In genomic region chr10:75762413-75762812, GRCm38 (mm10) we compare ENCODE assay signal across 12 mouse cellular contexts. TPM values are rescaled to one million over a fixed set of nuclear protein-coding genes. Genes with fewer than 3 reads are reported as not detected.
DNase-seq lines count a peak whose midpoint lies in the region; ATAC-seq and TF ChIP-seq lines count a peak whose summit lies in the region.
"Had no signal": no experiment of that assay in that cellular context is flagged by ENCODE, and none has a peak within 500 bp of the region (broad histone marks: within the 10 kb centered on the region; RNA-seq: fewer than 3 reads in every experiment).

No protein-coding gene starts in this region.

- in situ Hi-C loops in CH12.LX (cut with MboI; ENCODE audit: low pct_ligation_motif_present, low pct_unique_long_range_greater_than_20kb, low sequenced_read_pairs), result no loop called here

- H3K27me3 ChIP-seq in heart, embryonic 11.5 days (ENCODE audit: control insufficient read depth, insufficient read depth, low read length), result no peaks in the 10 kb centered on the region
- no peaks in the 10 kb centered on the region for H3K27me3 ChIP-seq in CH12.LX (replicated peaks)
- H3K27me3 ChIP-seq in erythroblast, embryonic 14.5 days (ENCODE audit: control insufficient read depth), result no peaks in the 10 kb centered on the region

- no peak for TF ChIP-seq POLR2A in CH12.LX (IDR thresholded peaks at IDR 0.05; ENCODE audit: low read depth, low read length)

- no peak for DNase-seq in heart, postnatal 10 days
- DNase-seq in CH12.LX (ENCODE audit: extremely low read depth), result no peak
- DNase-seq in urinary bladder, postnatal 36 days (ENCODE audit: low spot score in 2 of 2), result no peak
- no peak for DNase-seq in testis, postnatal 10 days (ENCODE audit: low spot score)
- DNase-seq in right cerebral cortex, postnatal 25 days, result no peak
- DNase-seq: kidney, postnatal 4 days; left cerebral cortex, postnatal 4 days had no signal

- no peak for ATAC-seq in heart, embryonic 11.5 days (replicated peaks; ENCODE audit: insufficient number of reproducible peaks, low FRiP score, low TSS enrichment)
- peak; percentile 35 for ATAC-seq in megakaryocyte progenitor cell, adult 5-6 weeks (replicated peaks; ENCODE audit: poor library complexity)

- intact Hi-C loops in heart, postnatal 10 days (cut with DNase I), result loop anchor here (5.0 kb wide), 1 partner anchor 75 kb away; the partner anchor contains the start of gene Gstt2

- H3K79me2 ChIP-seq in CH12.LX (replicated peaks; ENCODE audit: control insufficient read depth, extremely low read depth, insufficient read depth, poor library complexity, severe bottlenecking), result peaks cover 46% of the 10 kb centered on the region

- H3K27ac ChIP-seq in heart, embryonic 11.5 days (ENCODE audit: low read depth, low read length), result no peak overlapping the region
- H3K27ac ChIP-seq in CH12.LX (ENCODE audit: insufficient read depth, low read depth), result no peak overlapping the region

- no peak for TF ChIP-seq CTCF in CH12.LX (conservative IDR thresholded peaks at IDR 0.05 in 1 of 2, IDR thresholded peaks at IDR 0.05 in 1 of 2; ENCODE audit: low read depth in 2 of 2, low read length in 2 of 2)

- H3K4me1 ChIP-seq in heart, embryonic 11.5 days (ENCODE audit: control insufficient read depth, insufficient read depth, low read length), result peaks cover 5% of the 10 kb centered on the region; the same call in 1 of the 2 replicates
- peaks cover 8 to 16% of the 10 kb centered on the region in 2 experiments for H3K4me1 ChIP-seq in CH12.LX (ENCODE audit: control insufficient read depth in 1 of 2, insufficient read depth in 2 of 2)
- H3K4me1 ChIP-seq in erythroblast, embryonic 14.5 days (ENCODE audit: control insufficient read depth), result peaks cover 51% of the 10 kb centered on the region

- 82% methylated on average over 3 of the region's 3 CpGs for WGBS in heart, embryonic 11.5 days (ENCODE audit: insufficient replicate concordance)

- H3K9ac ChIP-seq in heart, embryonic 11.5 days (ENCODE audit: low read depth, low read length), result no peak overlapping the region
- no peak overlapping the region for H3K9ac ChIP-seq in CH12.LX (ENCODE audit: insufficient read depth, low read depth)

- H3K4me3 ChIP-seq in heart, embryonic 11.5 days (ENCODE audit: low read depth, low read length), result peak overlapping the region; percentile 12; the same call in 1 of the 2 replicates
- H3K4me3 ChIP-seq in CH12.LX (replicated peaks in 1 of 3; ENCODE audit: low read depth in 2 of 3, low read length in 2 of 3, poor library complexity in 1 of 3), result peak overlapping the region in 1 of 3 experiments; percentile 15
- H3K4me3 ChIP-seq in erythroblast, embryonic 14.5 days (replicated peaks), result peak overlapping the region; percentile 99

- no peaks in the 10 kb centered on the region for H3K9me3 ChIP-seq in heart, embryonic 11.5 days (replicated peaks; ENCODE audit: control insufficient read depth, low read length)
- H3K9me3 ChIP-seq in CH12.LX (replicated peaks; ENCODE audit: low read length), result peaks cover 8% of the 10 kb centered on the region
- H3K9me3 ChIP-seq in erythroblast, embryonic 14.5 days (ENCODE audit: control insufficient read depth, low read length), result peaks cover 8% of the 10 kb centered on the region

- TF ChIP-seq EP300 in CH12.LX (IDR thresholded peaks at IDR 0.05; ENCODE audit: low read length), result no peak

- peak overlapping the region; percentile 46 for H3K4me2 ChIP-seq in heart, embryonic 11.5 days
- peak overlapping the region; percentile 64 for H3K4me2 ChIP-seq in CH12.LX (ENCODE audit: insufficient read depth, low read depth, poor library complexity, severe bottlenecking)

- TF ChIP-seq RAD21 in CH12.LX (IDR thresholded peaks at IDR 0.05; ENCODE audit: low read depth, low read length), result no peak

- dilution Hi-C loops in CH12.LX (cut with MboI; ENCODE audit: extremely low pct_ligation_motif_present, extremely low pct_unique_long_range_greater_than_20kb, low sequenced_read_pairs), result no loop called here

- H3K36me3 ChIP-seq in heart, embryonic 11.5 days (ENCODE audit: control insufficient read depth, insufficient read depth, low read length), result peaks cover 11% of the 10 kb centered on the region; the same call in 1 of the 2 replicates
- H3K36me3 ChIP-seq in CH12.LX (replicated peaks in 1 of 2; ENCODE audit: control insufficient read depth in 1 of 2, insufficient read depth in 1 of 2, low read length in 1 of 2), result peaks cover 19 to 44% of the 10 kb centered on the region in 2 experiments
- peaks cover 53% of the 10 kb centered on the region for H3K36me3 ChIP-seq in erythroblast, embryonic 14.5 days (ENCODE audit: control insufficient read depth)

TF ChIP-seq in CH12.LX, 34 proteins besides CTCF, POLR2A, EP300 and RAD21:
- TF ChIP-seq IRF4 (IDR thresholded peaks at IDR 0.05; ENCODE audit: low read depth, low read length), result no peak
- TF ChIP-seq RCOR1 (conservative IDR thresholded peaks at IDR 0.05; ENCODE audit: low read depth, low read length), result no peak
- TF ChIP-seq MAX (IDR thresholded peaks at IDR 0.05; ENCODE audit: low read length), result no peak
- no peak for TF ChIP-seq ZC3H11A (IDR thresholded peaks at IDR 0.05; ENCODE audit: low read depth, low read length)
- no peak for TF ChIP-seq TBP (conservative IDR thresholded peaks at IDR 0.05; ENCODE audit: low read depth, low read length)
- no peak for TF ChIP-seq NELFE (IDR thresholded peaks at IDR 0.05; ENCODE audit: low read depth, low read length)
- TF ChIP-seq MEF2A (IDR thresholded peaks at IDR 0.05; ENCODE audit: borderline replicate concordance, low read depth, low read length), result no peak
- TF ChIP-seq USF2 (conservative IDR thresholded peaks at IDR 0.05; ENCODE audit: low read depth, low read length), result no peak
- no peak for TF ChIP-seq NRF1 (IDR thresholded peaks at IDR 0.05; ENCODE audit: low read depth, low read length)
- TF ChIP-seq JUND (conservative IDR thresholded peaks at IDR 0.05; ENCODE audit: low read depth, low read length), result no peak
- TF ChIP-seq ETS1 (conservative IDR thresholded peaks at IDR 0.05; ENCODE audit: low read depth, low read length), result no peak
- no peak for TF ChIP-seq TCF12 (IDR thresholded peaks at IDR 0.05; ENCODE audit: low read depth, low read length)
- TF ChIP-seq SIN3A (IDR thresholded peaks at IDR 0.05; ENCODE audit: low read length), result no peak
- TF ChIP-seq MAFK (IDR thresholded peaks at IDR 0.05; ENCODE audit: insufficient replicate concordance, low read length), result no peak
- no peak for TF ChIP-seq SMC3 (IDR thresholded peaks at IDR 0.05; ENCODE audit: low read depth, low read length)
- TF ChIP-seq POLR2AphosphoS2 (IDR thresholded peaks at IDR 0.05; ENCODE audit: low read depth, low read length), result no peak
- TF ChIP-seq JUN (IDR thresholded peaks at IDR 0.05; ENCODE audit: insufficient read depth, low read depth, low read length), result no peak
- no peak for TF ChIP-seq USF1 (IDR thresholded peaks at IDR 0.05; ENCODE audit: low read depth, low read length)

RNA-seq across cellular contexts. Expression of gene Cabin1, which starts 1.7 kb away (rescaled TPM):
- polyA plus RNA-seq in heart, embryonic 11.5 days (2014; fragmentation: Nextera tagmentation; extraction: Ambion mirVana), result 18.5 and 28.6 TPM in 2 replicates
- 10 to 100 TPM; 26.0 to 33.6 TPM for total RNA-seq in heart, postnatal 10 days (2021)
- total RNA-seq in CH12.LX (2012; rRNA removed), result 29.0 and 35.8 TPM in 2 replicates
- 11.8 and 12.0 TPM in 2 replicates for total RNA-seq in CH12.LX (2014; rRNA removed)
- 38.9 and 46.0 TPM in 2 replicates for polyA plus RNA-seq in CH12.LX (2012; ENCODE audit: insufficient read length, low read depth)
- polyA plus RNA-seq in erythroblast, embryonic 14.5 days (2012), result 10.8 and 12.0 TPM in 2 replicates
- total RNA-seq in megakaryocyte progenitor cell, adult 5-6 weeks (2015), result 32.0 and 36.5 TPM in 2 replicates
- total RNA-seq in megakaryocyte progenitor cell, adult 5-6 weeks (2017), result 29.6 and 37.8 TPM in 2 replicates

RNA-seq across cellular contexts. Expression of gene Ddt, which starts 10.8 kb away (rescaled TPM):
- polyA plus RNA-seq in heart, embryonic 11.5 days (2014; fragmentation: Nextera tagmentation; extraction: Ambion mirVana), result 41.1 and 44.4 TPM in 2 replicates
- 10 to 100 TPM; 29.6 to 49.2 TPM for total RNA-seq in heart, postnatal 10 days (2021)
- total RNA-seq in CH12.LX (2012; rRNA removed) (229 and 390 TPM in 2 replicates), CH12.LX (2014; rRNA removed) (766 and 869 TPM in 2 replicates)
- polyA plus RNA-seq in CH12.LX (2012; ENCODE audit: insufficient read length, low read depth), result 599 and 608 TPM in 2 replicates
- 2.7 and 3.0 TPM in 2 replicates for polyA plus RNA-seq in erythroblast, embryonic 14.5 days (2012)
- total RNA-seq in megakaryocyte progenitor cell, adult 5-6 weeks (2015), result 51.7 and 60.3 TPM in 2 replicates
- 54.4 and 60.1 TPM in 2 replicates for total RNA-seq in megakaryocyte progenitor cell, adult 5-6 weeks (2017)

RNA-seq across cellular contexts. Expression of gene Gm20441, which starts 18.3 kb away (rescaled TPM):
- not detected in 2 replicates for polyA plus RNA-seq in heart, embryonic 11.5 days (2014; fragmentation: Nextera tagmentation; extraction: Ambion mirVana)
- not detected for total RNA-seq in heart, postnatal 10 days (2021)
- total RNA-seq in CH12.LX (2012; rRNA removed) (0.42 and 0.68 TPM in 2 replicates), CH12.LX (2014; rRNA removed) (0.55 TPM in 1 of 2 replicates, not detected in the other)
- polyA plus RNA-seq in CH12.LX (2012; ENCODE audit: insufficient read length, low read depth), result not detected in 2 replicates
- not detected in 2 replicates for polyA plus RNA-seq in erythroblast, embryonic 14.5 days (2012)
- total RNA-seq in megakaryocyte progenitor cell, adult 5-6 weeks (2015), result not detected in 2 replicates
- not detected in 2 replicates for total RNA-seq in megakaryocyte progenitor cell, adult 5-6 weeks (2017)
- total RNA-seq: left cerebral cortex, postnatal 4 days had no signal
- polyA plus RNA-seq: C2C12; heart, postnatal 0 days had no signal

RNA-seq across cellular contexts. Expression of gene Gstt3, which starts 18.8 kb away (rescaled TPM):
- polyA plus RNA-seq in heart, embryonic 11.5 days (2014; fragmentation: Nextera tagmentation; extraction: Ambion mirVana), result 3.0 and 3.4 TPM in 2 replicates
- total RNA-seq in heart, postnatal 10 days (2021), result 1 to 10 TPM; 1.9 to 3.0 TPM
- total RNA-seq in CH12.LX (2012; rRNA removed), result 72.3 and 117 TPM in 2 replicates
- total RNA-seq in CH12.LX (2014; rRNA removed), result 109 and 110 TPM in 2 replicates
- polyA plus RNA-seq in CH12.LX (2012; ENCODE audit: insufficient read length, low read depth), result 144 and 163 TPM in 2 replicates
- polyA plus RNA-seq in erythroblast, embryonic 14.5 days (2012), result 0.12 TPM in 1 of 2 replicates, not detected in the other
- total RNA-seq in megakaryocyte progenitor cell, adult 5-6 weeks (2015), result 4.9 and 5.5 TPM in 2 replicates
- 3.2 and 4.7 TPM in 2 replicates for total RNA-seq in megakaryocyte progenitor cell, adult 5-6 weeks (2017)

RNA-seq across cellular contexts. Expression of gene Gstt1, which starts 36.0 kb away (rescaled TPM):
- 4.3 and 5.1 TPM in 2 replicates for polyA plus RNA-seq in heart, embryonic 11.5 days (2014; fragmentation: Nextera tagmentation; extraction: Ambion mirVana)
- 1 to 10 TPM; 5.9 to 7.9 TPM for total RNA-seq in heart, postnatal 10 days (2021)
- total RNA-seq in CH12.LX (2012; rRNA removed) (50.9 and 58.1 TPM in 2 replicates), CH12.LX (2014; rRNA removed) (2.4 and 2.9 TPM in 2 replicates)
- 4.5 and 6.2 TPM in 2 replicates for polyA plus RNA-seq in CH12.LX (2012; ENCODE audit: insufficient read length, low read depth)
- 0.14 and 0.22 TPM in 2 replicates for polyA plus RNA-seq in erythroblast, embryonic 14.5 days (2012)
- not detected in 2 replicates for total RNA-seq in megakaryocyte progenitor cell, adult 5-6 weeks (2015)
- 2.3 TPM in 1 of 2 replicates, not detected in the other for total RNA-seq in megakaryocyte progenitor cell, adult 5-6 weeks (2017)
